Mouse (Mus musculus) erythroblast, adult 5-6 weeks (primary cell): ENCODE measurements around the gene Spem2. TPM values are rescaled to one million over a fixed set of nuclear protein-coding genes. Genes with fewer than 3 reads are reported as not detected.

Experiments
- ATAC-seq: replicated peaks from 2 replicates; pipeline ENCODE4 v1.8.0; 2016; ENCODE audit warnings: moderate number of reproducible peaks, mild to moderate bottlenecking, moderate TSS enrichment, inconsistent platforms; ENCODE audit not compliant: poor library complexity, low FRiP score, severe bottlenecking
- total RNA-seq, 2 experiments: library from RNA; stranded (forward) in 1 of 2; stranded (reverse) in 1 of 2; fragments of 150-400 nt in 1 of 2; fragments of 200-764, 138-1000 nt in 1 of 2; gene quantifications; 2 replicates each; pipeline versions ENCODE4 v1.2.3 to v1.2.4; 2015 to 2017; ENCODE audit warnings: low replicate concordance in 2 of 2

Spem2 gene
- total RNA-seq, 2 experiments from 2014 or later = not detected

GRCm38 (mm10) chr11:69767625-69767909 is 50.7 kb downstream of the Spem2 start:
- no peak for ATAC-seq

GRCm38 (mm10) chr11:69766872-69767624 is 51.2 kb downstream of the Spem2 start:
- ATAC-seq = 0 out of 2 replicates have a peak, but pooled peaks have one; percentile 28

Other genes with a start within 250 kb of the Spem2 start
Only the 30 nearest of the 44 such genes appear.
- 2.9 and 15.6 TPM in 2 replicates for gene Mpdu1, start 155.8 kb downstream of the Spem2 start, total RNA-seq (2015; ENCODE audit: low replicate concordance)
- 6.4 and 19.6 TPM in 2 replicates for gene Mpdu1, start 155.8 kb downstream of the Spem2 start, total RNA-seq (2017; ENCODE audit: low replicate concordance)
- gene Cd68, start 152.3 kb downstream of the Spem2 start, total RNA-seq (2015; ENCODE audit: low replicate concordance) = 42.6 and 48.8 TPM in 2 replicates
- 20.9 and 44.4 TPM in 2 replicates for gene Cd68, start 152.3 kb downstream of the Spem2 start, total RNA-seq (2017; ENCODE audit: low replicate concordance)
- gene Eif4a1, start 146.0 kb downstream of the Spem2 start, total RNA-seq (2015; ENCODE audit: low replicate concordance) = 177 and 204 TPM in 2 replicates
- gene Eif4a1, start 146.0 kb downstream of the Spem2 start, total RNA-seq (2017; ENCODE audit: low replicate concordance) = 163 and 169 TPM in 2 replicates
- 46.4 and 52.3 TPM in 2 replicates for gene Senp3, start 136.4 kb downstream of the Spem2 start, total RNA-seq (2015; ENCODE audit: low replicate concordance)
- gene Senp3, start 136.4 kb downstream of the Spem2 start, total RNA-seq (2017; ENCODE audit: low replicate concordance) = 10.3 and 18.2 TPM in 2 replicates
- gene Tnfsf13, start 132.7 kb downstream of the Spem2 start, total RNA-seq (2015; ENCODE audit: low replicate concordance) = 9.2 and 17.9 TPM in 2 replicates
- gene Tnfsf13, start 132.7 kb downstream of the Spem2 start, total RNA-seq (2017; ENCODE audit: low replicate concordance) = 0.28 and 7.8 TPM in 2 replicates
- 1.3 TPM in 1 of 2 replicates, not detected in the other for gene Tnfsf12, start 122.6 kb downstream of the Spem2 start, total RNA-seq (2015; ENCODE audit: low replicate concordance)
- gene Tnfsf12, start 122.6 kb downstream of the Spem2 start, total RNA-seq (2017; ENCODE audit: low replicate concordance) = 0.17 and 1.1 TPM in 2 replicates
- gene Tnfsfm13, start 122.4 kb downstream of the Spem2 start, total RNA-seq (2015; ENCODE audit: low replicate concordance) = 0.38 and 4.8 TPM in 2 replicates
- gene Tnfsfm13, start 122.4 kb downstream of the Spem2 start, total RNA-seq (2017; ENCODE audit: low replicate concordance) = 2.8 and 5.2 TPM in 2 replicates
- 56.5 and 58.3 TPM in 2 replicates for gene Polr2a, start 59.8 kb downstream of the Spem2 start, total RNA-seq (2015; ENCODE audit: low replicate concordance)
- 69.5 and 76.9 TPM in 2 replicates for gene Polr2a, start 59.8 kb downstream of the Spem2 start, total RNA-seq (2017; ENCODE audit: low replicate concordance)
- not detected in 2 replicates for gene Slc35g3, start 56.5 kb downstream of the Spem2 start, total RNA-seq (2015; ENCODE audit: low replicate concordance)
- gene Slc35g3, start 56.5 kb downstream of the Spem2 start, total RNA-seq (2017; ENCODE audit: low replicate concordance) = not detected in 2 replicates
- 1.7 and 1.9 TPM in 2 replicates for gene Zbtb4, start 52.6 kb downstream of the Spem2 start, total RNA-seq (2015; ENCODE audit: low replicate concordance)
- 0.94 and 2.4 TPM in 2 replicates for gene Zbtb4, start 52.6 kb downstream of the Spem2 start, total RNA-seq (2017; ENCODE audit: low replicate concordance)
- gene Chrnb1, start 22.5 kb downstream of the Spem2 start, total RNA-seq (2015; ENCODE audit: low replicate concordance) = 4.0 TPM in 1 of 2 replicates, not detected in the other
- 0.26 TPM in 1 of 2 replicates, not detected in the other for gene Chrnb1, start 22.5 kb downstream of the Spem2 start, total RNA-seq (2017; ENCODE audit: low replicate concordance)
- gene Fgf11, start 16.6 kb downstream of the Spem2 start, total RNA-seq (2015; ENCODE audit: low replicate concordance) = not detected in 2 replicates
- not detected in 2 replicates for gene Fgf11, start 16.6 kb downstream of the Spem2 start, total RNA-seq (2017; ENCODE audit: low replicate concordance)
- gene Tmem102, start 12.8 kb downstream of the Spem2 start, total RNA-seq (2015; ENCODE audit: low replicate concordance) = not detected in 2 replicates
- gene Tmem102, start 12.8 kb downstream of the Spem2 start, total RNA-seq (2017; ENCODE audit: low replicate concordance) = not detected in 2 replicates
- 0.42 TPM in 1 of 2 replicates, not detected in the other for gene Gm39566, start 3.2 kb downstream of the Spem2 start, total RNA-seq (2015; ENCODE audit: low replicate concordance)
- gene Gm39566, start 3.2 kb downstream of the Spem2 start, total RNA-seq (2017; ENCODE audit: low replicate concordance) = 0.14 TPM in 1 of 2 replicates, not detected in the other
- not detected in 2 replicates for gene Spem1, start 3.7 kb upstream of the Spem2 start, total RNA-seq (2015; ENCODE audit: low replicate concordance)
- gene Spem1, start 3.7 kb upstream of the Spem2 start, total RNA-seq (2017; ENCODE audit: low replicate concordance) = not detected in 2 replicates
- 0.19 and 0.42 TPM in 2 replicates for gene Nlgn2, start 19.3 kb upstream of the Spem2 start, total RNA-seq (2015; ENCODE audit: low replicate concordance)
- gene Nlgn2, start 19.3 kb upstream of the Spem2 start, total RNA-seq (2017; ENCODE audit: low replicate concordance) = 0.28 and 1.1 TPM in 2 replicates
- 142 and 218 TPM in 2 replicates for gene Tmem256, start 20.0 kb upstream of the Spem2 start, total RNA-seq (2015; ENCODE audit: low replicate concordance)
- gene Tmem256, start 20.0 kb upstream of the Spem2 start, total RNA-seq (2017; ENCODE audit: low replicate concordance) = 57.1 and 181 TPM in 2 replicates
- gene Plscr3, start 27.9 kb upstream of the Spem2 start, total RNA-seq (2015; ENCODE audit: low replicate concordance) = 12.5 and 17.6 TPM in 2 replicates
- gene Plscr3, start 27.9 kb upstream of the Spem2 start, total RNA-seq (2017; ENCODE audit: low replicate concordance) = 5.9 and 11.4 TPM in 2 replicates
- gene Tnk1, start 40.3 kb upstream of the Spem2 start, total RNA-seq (2015; ENCODE audit: low replicate concordance) = 15.5 and 19.6 TPM in 2 replicates
- 8.3 and 13.8 TPM in 2 replicates for gene Tnk1, start 40.3 kb upstream of the Spem2 start, total RNA-seq (2017; ENCODE audit: low replicate concordance)
- gene Tmem95, start 59.6 kb upstream of the Spem2 start, total RNA-seq (2015; ENCODE audit: low replicate concordance) = not detected in 2 replicates
- gene Tmem95, start 59.6 kb upstream of the Spem2 start, total RNA-seq (2017; ENCODE audit: low replicate concordance) = not detected in 2 replicates
- gene Kctd11, start 62.9 kb upstream of the Spem2 start, total RNA-seq (2015; ENCODE audit: low replicate concordance) = 1.3 and 2.1 TPM in 2 replicates
- 0.42 and 0.77 TPM in 2 replicates for gene Kctd11, start 62.9 kb upstream of the Spem2 start, total RNA-seq (2017; ENCODE audit: low replicate concordance)
- 9.0 and 15.7 TPM in 2 replicates for gene Acap1, start 77.1 kb upstream of the Spem2 start, total RNA-seq (2015; ENCODE audit: low replicate concordance)
- 12.1 and 16.1 TPM in 2 replicates for gene Acap1, start 77.1 kb upstream of the Spem2 start, total RNA-seq (2017; ENCODE audit: low replicate concordance)
- 2.7 TPM in 1 of 2 replicates, not detected in the other for gene 2810408A11Rik, start 82.5 kb upstream of the Spem2 start, total RNA-seq (2015; ENCODE audit: low replicate concordance)
- 6.0 TPM in 1 of 2 replicates, not detected in the other for gene 2810408A11Rik, start 82.5 kb upstream of the Spem2 start, total RNA-seq (2017; ENCODE audit: low replicate concordance)
- gene Neurl4, start 82.6 kb upstream of the Spem2 start, total RNA-seq (2015; ENCODE audit: low replicate concordance) = 3.5 and 3.8 TPM in 2 replicates
- 9.3 and 16.0 TPM in 2 replicates for gene Neurl4, start 82.6 kb upstream of the Spem2 start, total RNA-seq (2017; ENCODE audit: low replicate concordance)
- gene Gps2, start 95.4 kb upstream of the Spem2 start, total RNA-seq (2015; ENCODE audit: low replicate concordance) = 69.0 and 102 TPM in 2 replicates
- gene Gps2, start 95.4 kb upstream of the Spem2 start, total RNA-seq (2017; ENCODE audit: low replicate concordance) = 52.9 and 63.3 TPM in 2 replicates
- gene Eif5a, start 103.5 kb upstream of the Spem2 start, total RNA-seq (2015; ENCODE audit: low replicate concordance) = 340 and 374 TPM in 2 replicates
- gene Eif5a, start 103.5 kb upstream of the Spem2 start, total RNA-seq (2017; ENCODE audit: low replicate concordance) = 154 and 205 TPM in 2 replicates
- gene Ybx2, start 117.3 kb upstream of the Spem2 start, total RNA-seq (2015; ENCODE audit: low replicate concordance) = not detected in 2 replicates
- gene Ybx2, start 117.3 kb upstream of the Spem2 start, total RNA-seq (2017; ENCODE audit: low replicate concordance) = 5.0 TPM in 1 of 2 replicates, not detected in the other
- gene Slc2a4, start 129.7 kb upstream of the Spem2 start, total RNA-seq (2015; ENCODE audit: low replicate concordance) = 31.3 and 37.9 TPM in 2 replicates
- gene Slc2a4, start 129.7 kb upstream of the Spem2 start, total RNA-seq (2017; ENCODE audit: low replicate concordance) = 98.1 and 151 TPM in 2 replicates
- gene Cldn7, start 146.3 kb upstream of the Spem2 start, total RNA-seq (2015; ENCODE audit: low replicate concordance) = not detected in 2 replicates
- not detected in 2 replicates for gene Cldn7, start 146.3 kb upstream of the Spem2 start, total RNA-seq (2017; ENCODE audit: low replicate concordance)
- 48.1 and 52.3 TPM in 2 replicates for gene Ctdnep1, start 162.7 kb upstream of the Spem2 start, total RNA-seq (2015; ENCODE audit: low replicate concordance)
- 10.8 and 12.5 TPM in 2 replicates for gene Ctdnep1, start 162.7 kb upstream of the Spem2 start, total RNA-seq (2017; ENCODE audit: low replicate concordance)